Mouse (Mus musculus): ENCODE measurements around the gene Ear10. TPM values are rescaled to one million over a fixed set of nuclear protein-coding genes. Genes with fewer than 3 reads are reported as not detected.

Gene Ear10
- total and polyA plus RNA-seq, 2 experiments from 2014 or later: not detected

Other genes starting within 250 kb of the Ear10 start
- gene Gm8165, start 246.4 kb downstream of the Ear10 start, total RNA-seq (2014; rRNA removed): not detected in 2 replicates
- not detected in 2 replicates for gene Gm8165, start 246.4 kb downstream of the Ear10 start, polyA plus RNA-seq (2015; fragmentation: Nextera tagmentation; extraction: Ambion mirVana)
- 0.46 and 0.67 TPM in 2 replicates for gene Gm7324, start 225.7 kb downstream of the Ear10 start, total RNA-seq (2014; rRNA removed)
- gene Gm7324, start 225.7 kb downstream of the Ear10 start, polyA plus RNA-seq (2015; fragmentation: Nextera tagmentation; extraction: Ambion mirVana): 0.55 and 0.90 TPM in 2 replicates
- gene Gm16506, start 196.1 kb downstream of the Ear10 start, total RNA-seq (2014; rRNA removed): not detected in 2 replicates
- gene Gm16506, start 196.1 kb downstream of the Ear10 start, polyA plus RNA-seq (2015; fragmentation: Nextera tagmentation; extraction: Ambion mirVana): not detected in 2 replicates
- gene Gm6526, start 175.7 kb downstream of the Ear10 start, total RNA-seq (2014; rRNA removed): not detected in 2 replicates
- not detected in 2 replicates for gene Gm6526, start 175.7 kb downstream of the Ear10 start, polyA plus RNA-seq (2015; fragmentation: Nextera tagmentation; extraction: Ambion mirVana)
- not detected in 2 replicates for gene Gm8180, start 138.8 kb downstream of the Ear10 start, total RNA-seq (2014; rRNA removed)
- not detected in 2 replicates for gene Gm8180, start 138.8 kb downstream of the Ear10 start, polyA plus RNA-seq (2015; fragmentation: Nextera tagmentation; extraction: Ambion mirVana)
- gene Ear1, start 48.0 kb downstream of the Ear10 start, total RNA-seq (2014; rRNA removed): not detected in 2 replicates
- not detected in 2 replicates for gene Ear1, start 48.0 kb downstream of the Ear10 start, polyA plus RNA-seq (2015; fragmentation: Nextera tagmentation; extraction: Ambion mirVana)
- gene Gm8113, start 1.8 kb upstream of the Ear10 start, total RNA-seq (2014; rRNA removed): 2.2 and 3.0 TPM in 2 replicates
- gene Gm8113, start 1.8 kb upstream of the Ear10 start, polyA plus RNA-seq (2015; fragmentation: Nextera tagmentation; extraction: Ambion mirVana): 3.1 and 3.3 TPM in 2 replicates
- gene Ang5, start 33.5 kb upstream of the Ear10 start, total RNA-seq (2014; rRNA removed): not detected in 2 replicates
- not detected in 2 replicates for gene Ang5, start 33.5 kb upstream of the Ear10 start, polyA plus RNA-seq (2015; fragmentation: Nextera tagmentation; extraction: Ambion mirVana)
- not detected in 2 replicates for gene Ang6, start 78.7 kb upstream of the Ear10 start, total RNA-seq (2014; rRNA removed)
- gene Ang6, start 78.7 kb upstream of the Ear10 start, polyA plus RNA-seq (2015; fragmentation: Nextera tagmentation; extraction: Ambion mirVana): not detected in 2 replicates
- not detected in 2 replicates for gene Ear2, start 179.1 kb upstream of the Ear10 start, total RNA-seq (2014; rRNA removed)
- gene Ear2, start 179.1 kb upstream of the Ear10 start, polyA plus RNA-seq (2015; fragmentation: Nextera tagmentation; extraction: Ambion mirVana): not detected in 2 replicates
- not detected in 2 replicates for gene Gm3327, start 200.3 kb upstream of the Ear10 start, total RNA-seq (2014; rRNA removed)
- gene Gm3327, start 200.3 kb upstream of the Ear10 start, polyA plus RNA-seq (2015; fragmentation: Nextera tagmentation; extraction: Ambion mirVana): not detected in 2 replicates

Measured in forebrain, postnatal 0 days (tissue).